Mouse (Mus musculus) erythroblast, embryonic 14.5 days (primary cell): ENCODE results near the gene Ang4.

Experiments
- GATA1 ChIP-seq: IDR thresholded peaks from 2 replicates; pipeline ENCODE4 v1.6.1; 2012; ENCODE audit warnings: low read length, inconsistent platforms, mixed read lengths
- TAL1 ChIP-seq: IDR thresholded peaks from 3 replicates; pipeline ENCODE4 v1.6.1; 2012; ENCODE audit warnings: low read length, inconsistent platforms, mixed read lengths

GRCm38 (mm10) chr14:51787061-51787460, 13.7 kb upstream of the Ang4 start:
- no peak for TF ChIP-seq TAL1
- TF ChIP-seq GATA1, result no peak
